Mouse (Mus musculus): ENCODE results near the gene Olfr866. TPM values are rescaled to one million over a fixed set of nuclear protein-coding genes. Genes with fewer than 3 reads are reported as not detected.

The Olfr866 gene
- total RNA-seq (2012; rRNA removed) (not detected in 2 replicates), total RNA-seq (2014; rRNA removed) (not detected in 2 replicates), polyA plus RNA-seq (2012; ENCODE audit: insufficient read length, low read depth) (not detected in 2 replicates)

DNA sequence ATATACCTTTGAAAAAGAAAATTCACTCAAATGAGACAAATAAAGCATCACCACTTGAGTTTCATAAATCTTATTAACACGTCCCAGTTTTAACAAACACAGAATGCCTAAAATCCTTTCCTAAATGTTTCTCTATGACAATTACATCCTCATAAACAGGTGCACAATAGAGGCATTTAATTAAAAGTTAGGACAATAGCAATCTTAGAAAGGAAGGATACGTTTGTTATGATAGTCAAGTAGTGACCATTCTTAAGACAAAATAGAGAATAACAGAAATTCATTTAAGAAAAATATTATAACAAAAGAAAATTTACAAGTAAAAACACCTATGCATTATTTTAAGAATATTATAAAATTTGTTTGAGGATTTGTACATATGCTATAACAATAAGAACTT, at the start of gene Olfr866:
Gene Olfr866, minus strand, starts transcription at position 101 of the 400 bp plus-strand sequence.
- Histone ChIP-seq H3K27ac (ENCODE audit: insufficient read depth, low read depth) (no peak within 1 kb of the TSS), H3K4me1 (ENCODE audit: control insufficient read depth in 1 of 2, insufficient read depth in 2 of 2) (no peaks in the 10 kb centered on the region), H3K4me2 (ENCODE audit: insufficient read depth, low read depth, poor library complexity, severe bottlenecking) (no peak within 1 kb of the TSS), H3K9me3 (replicated peaks; ENCODE audit: low read length) (no peaks in the 10 kb centered on the region), H3K79me2 (replicated peaks; ENCODE audit: control insufficient read depth, extremely low read depth, insufficient read depth, poor library complexity, severe bottlenecking) (no peaks in the 10 kb centered on the region), H3K4me3 (replicated peaks in 1 of 3; ENCODE audit: low read depth in 2 of 3, low read length in 2 of 3, poor library complexity in 1 of 3) (no peak within 1 kb of the TSS), H3K27me3 (replicated peaks) (no peaks in the 10 kb centered on the region), H3K36me3 (replicated peaks in 1 of 2; ENCODE audit: control insufficient read depth in 1 of 2, insufficient read depth in 1 of 2, low read length in 1 of 2) (no peaks in the 10 kb centered on the region), H3K9ac (ENCODE audit: insufficient read depth, low read depth) (no peak within 1 kb of the TSS)
- no peak for DNase-seq (ENCODE audit: extremely low read depth)
- in situ Hi-C loops (cut with MboI; ENCODE audit: low pct_ligation_motif_present, low pct_unique_long_range_greater_than_20kb, low sequenced_read_pairs), result no loop called here
- dilution Hi-C loops (cut with MboI; ENCODE audit: extremely low pct_ligation_motif_present, extremely low pct_unique_long_range_greater_than_20kb, low sequenced_read_pairs), result no loop called here
- no peak for TF ChIP-seq UBTF (IDR thresholded peaks at IDR 0.05; ENCODE audit: low read depth, low read length)
- no peak for TF ChIP-seq BHLHE40 (IDR thresholded peaks at IDR 0.05; ENCODE audit: low read depth, low read length)
- TF ChIP-seq TCF12 (IDR thresholded peaks at IDR 0.05; ENCODE audit: low read depth, low read length), result no peak
- no peak for TF ChIP-seq USF2 (conservative IDR thresholded peaks at IDR 0.05; ENCODE audit: low read depth, low read length)
- TF ChIP-seq MYC (IDR thresholded peaks at IDR 0.05; ENCODE audit: low read depth, low read length), result no peak
- TF ChIP-seq USF1 (IDR thresholded peaks at IDR 0.05; ENCODE audit: low read depth, low read length), result no peak
- no peak for TF ChIP-seq HCFC1 (IDR thresholded peaks at IDR 0.05; ENCODE audit: low read depth, low read length)
- TF ChIP-seq CTCF (conservative IDR thresholded peaks at IDR 0.05 in 1 of 2, IDR thresholded peaks at IDR 0.05 in 1 of 2; ENCODE audit: low read depth in 2 of 2, low read length in 2 of 2), result no peak
- no peak for TF ChIP-seq MAFK (IDR thresholded peaks at IDR 0.05; ENCODE audit: insufficient replicate concordance, low read length)
- no peak for TF ChIP-seq IRF4 (IDR thresholded peaks at IDR 0.05; ENCODE audit: low read depth, low read length)
- TF ChIP-seq POLR2A (IDR thresholded peaks at IDR 0.05; ENCODE audit: low read depth, low read length), result no peak

DNA sequence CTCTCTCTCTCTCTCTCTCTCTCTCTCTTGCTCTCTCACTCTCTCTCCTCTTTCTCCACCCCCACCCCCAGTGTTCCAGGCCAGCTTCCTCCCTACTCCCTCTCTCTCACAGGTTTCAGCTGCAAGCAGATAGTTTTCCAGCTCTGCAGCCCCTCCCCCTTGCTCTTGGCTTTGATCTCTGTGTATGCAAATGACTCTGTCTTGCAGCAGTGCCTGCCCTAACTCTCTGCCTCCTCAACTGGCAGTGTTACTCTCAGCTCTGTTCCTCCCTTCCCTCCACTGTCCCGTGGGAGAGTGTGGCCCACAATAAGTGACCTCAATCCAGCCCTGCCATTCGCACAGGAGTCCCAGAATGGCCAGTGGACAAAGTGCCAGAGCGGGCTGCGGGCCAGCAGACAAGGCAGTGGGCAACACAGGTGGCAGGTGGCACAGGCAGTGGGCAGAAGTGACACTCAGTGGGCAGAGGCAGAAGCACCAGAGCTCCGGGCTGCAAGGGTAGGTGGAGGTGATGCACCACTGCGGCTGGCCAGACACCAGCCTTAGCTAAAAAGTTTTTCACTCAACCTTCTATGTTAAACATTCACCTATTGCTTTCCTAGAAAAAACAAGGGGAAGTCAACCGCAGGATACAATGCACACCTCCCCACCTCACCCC, 45.8 kb upstream of the Olfr866 start:
- in situ Hi-C loops (cut with MboI; ENCODE audit: low pct_ligation_motif_present, low pct_unique_long_range_greater_than_20kb, low sequenced_read_pairs) (no loop called here), dilution Hi-C loops (cut with MboI; ENCODE audit: extremely low pct_ligation_motif_present, extremely low pct_unique_long_range_greater_than_20kb, low sequenced_read_pairs) (no loop called here)
- Histone ChIP-seq H3K36me3 (replicated peaks in 1 of 2; ENCODE audit: control insufficient read depth in 1 of 2, insufficient read depth in 1 of 2, low read length in 1 of 2) (no peaks in the 10 kb centered on the region), H3K27ac (ENCODE audit: insufficient read depth, low read depth) (no peak overlapping the region), H3K27me3 (replicated peaks) (no peaks in the 10 kb centered on the region), H3K9ac (ENCODE audit: insufficient read depth, low read depth) (no peak overlapping the region), H3K4me1 (ENCODE audit: control insufficient read depth in 1 of 2, insufficient read depth in 2 of 2) (peaks cover 3 to 9% of the 10 kb centered on the region in 2 experiments; a peak in 3 of 4 replicates), H3K79me2 (replicated peaks; ENCODE audit: control insufficient read depth, extremely low read depth, insufficient read depth, poor library complexity, severe bottlenecking) (no peaks in the 10 kb centered on the region), H3K4me2 (ENCODE audit: insufficient read depth, low read depth, poor library complexity, severe bottlenecking) (no peak overlapping the region), H3K9me3 (replicated peaks; ENCODE audit: low read length) (no peaks in the 10 kb centered on the region), H3K4me3 (replicated peaks in 1 of 3; ENCODE audit: low read depth in 2 of 3, low read length in 2 of 3, poor library complexity in 1 of 3) (no peak overlapping the region)
- DNase-seq (ENCODE audit: extremely low read depth), result peak; percentile 45
- TF ChIP-seq MEF2A (IDR thresholded peaks at IDR 0.05; ENCODE audit: borderline replicate concordance, low read depth, low read length) (no peak), MXI1 (IDR thresholded peaks at IDR 0.05; ENCODE audit: low read depth, low read length) (no peak), EP300 (IDR thresholded peaks at IDR 0.05; ENCODE audit: low read length) (no peak), ELF1 (IDR thresholded peaks at IDR 0.05; ENCODE audit: low read depth, low read length) (no peak), NRF1 (IDR thresholded peaks at IDR 0.05; ENCODE audit: low read depth, low read length) (no peak), HCFC1 (IDR thresholded peaks at IDR 0.05; ENCODE audit: low read depth, low read length) (no peak), CHD1 (IDR thresholded peaks at IDR 0.05; ENCODE audit: low read depth, low read length) (no peak), PAX5 (IDR thresholded peaks at IDR 0.05; ENCODE audit: low read length) (no peak), BHLHE40 (IDR thresholded peaks at IDR 0.05; ENCODE audit: low read depth, low read length) (no peak), ZNF384 (IDR thresholded peaks at IDR 0.05; ENCODE audit: low read depth, low read length) (no peak), POLR2A (IDR thresholded peaks at IDR 0.05; ENCODE audit: low read depth, low read length) (no peak), SIN3A (IDR thresholded peaks at IDR 0.05; ENCODE audit: low read length) (no peak), SMC3 (IDR thresholded peaks at IDR 0.05; ENCODE audit: low read depth, low read length) (no peak), JUND (conservative IDR thresholded peaks at IDR 0.05; ENCODE audit: low read depth, low read length) (no peak), KAT2A (IDR thresholded peaks at IDR 0.05; ENCODE audit: insufficient replicate concordance, low read length) (no peak), ETS1 (conservative IDR thresholded peaks at IDR 0.05; ENCODE audit: low read depth, low read length) (no peak)

Measured in CH12.LX (cell line).